Mouse (Mus musculus): ENCODE measurements around the gene Rps6kl1. TPM values are rescaled to one million over a fixed set of nuclear protein-coding genes. Genes with fewer than 3 reads are reported as not detected.

Rps6kl1 gene
- not detected in 2 replicates for total RNA-seq (2023)

GRCm38 (mm10) chr12:85151002-85151774 lies at the start of gene Rps6kl1:
Rps6kl1 (minus strand) TSS chr12:85151264.

GRCm38 (mm10) chr12:85177740-85178239 lies 26.7 kb upstream of the Rps6kl1 start, which contains the start of gene Pgf:
Pgf (minus strand) TSS chr12:85177790.

GRCm38 (mm10) chr12:85110698-85111592 lies 40.1 kb downstream of the Rps6kl1 start, which contains the start of the genes Prox2 and Dlst:
Prox2 (minus strand) TSS chr12:85110759.
Dlst (plus strand) TSS chr12:85110833.

Other genes with a start within 250 kb of the Rps6kl1 start
- 43.6 and 46.4 TPM in 2 replicates for gene Fcf1, start 180.4 kb downstream of the Rps6kl1 start, total RNA-seq (2023)
- gene Arel1, start 180.4 kb downstream of the Rps6kl1 start, total RNA-seq (2023), result 30.3 and 38.4 TPM in 2 replicates
- 23.5 and 29.3 TPM in 2 replicates for gene Ylpm1, start 154.9 kb downstream of the Rps6kl1 start, total RNA-seq (2023)
- 3.4 and 3.8 TPM in 2 replicates for gene Prox2, start 40.5 kb downstream of the Rps6kl1 start, total RNA-seq (2023)
- gene Dlst, start 40.4 kb downstream of the Rps6kl1 start, total RNA-seq (2023), result 357 and 450 TPM in 2 replicates
- 0.66 TPM in 1 of 2 replicates, not detected in the other for gene Pgf, start 26.5 kb upstream of the Rps6kl1 start, total RNA-seq (2023)
- 85.0 and 86.4 TPM in 2 replicates for gene Eif2b2, start 68.2 kb upstream of the Rps6kl1 start, total RNA-seq (2023)
- 2.6 and 3.0 TPM in 2 replicates for gene Mlh3, start 119.3 kb upstream of the Rps6kl1 start, total RNA-seq (2023)
- gene Acyp1, start 137.2 kb upstream of the Rps6kl1 start, total RNA-seq (2023), result 10.3 and 13.6 TPM in 2 replicates
- gene Zc2hc1c, start 137.3 kb upstream of the Rps6kl1 start, total RNA-seq (2023), result not detected in 2 replicates
- gene Nek9, start 188.1 kb upstream of the Rps6kl1 start, total RNA-seq (2023), result 49.7 and 62.4 TPM in 2 replicates
- 192 and 196 TPM in 2 replicates for gene Tmed10, start 223.6 kb upstream of the Rps6kl1 start, total RNA-seq (2023)

Measured in neutrophil, adult 65 days (primary cell).